Mouse (Mus musculus) testis, postnatal 14 days (tissue): ENCODE results near the gene Vmn2r101.

Source experiments
- DNase-seq: peaks from one replicate; pipeline ENCODE4 v3.0.0; 2021; ENCODE audit warnings: low spot score

Vmn2r101 gene

GRCm38 (mm10) chr17:19576927-19577326, at the start of gene Vmn2r101:
Gene Vmn2r101, plus strand, starts transcription at chr17:19577227.
- DNase-seq, result no peak

DNA sequence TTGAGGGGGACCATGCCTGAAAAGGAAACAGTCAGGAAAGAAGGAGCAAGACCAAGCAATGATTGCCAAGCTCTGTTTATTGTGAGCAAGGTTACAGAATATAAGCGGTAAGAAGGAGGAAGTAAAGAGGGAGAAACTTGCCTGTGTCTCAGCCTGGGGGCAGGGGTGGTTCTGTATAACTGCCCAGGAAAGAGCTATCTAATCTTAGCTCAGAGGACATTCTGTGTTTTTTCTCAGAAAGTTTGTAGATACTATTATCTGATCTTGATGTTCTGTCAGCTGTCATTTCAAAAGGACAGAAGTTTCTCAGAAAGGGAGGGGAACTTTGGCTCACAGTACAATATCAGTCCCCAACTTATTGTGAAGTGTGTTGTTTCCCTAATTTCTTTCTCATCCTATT, 52.3 kb downstream of the Vmn2r101 start:
- DNase-seq, result no peak

DNA sequence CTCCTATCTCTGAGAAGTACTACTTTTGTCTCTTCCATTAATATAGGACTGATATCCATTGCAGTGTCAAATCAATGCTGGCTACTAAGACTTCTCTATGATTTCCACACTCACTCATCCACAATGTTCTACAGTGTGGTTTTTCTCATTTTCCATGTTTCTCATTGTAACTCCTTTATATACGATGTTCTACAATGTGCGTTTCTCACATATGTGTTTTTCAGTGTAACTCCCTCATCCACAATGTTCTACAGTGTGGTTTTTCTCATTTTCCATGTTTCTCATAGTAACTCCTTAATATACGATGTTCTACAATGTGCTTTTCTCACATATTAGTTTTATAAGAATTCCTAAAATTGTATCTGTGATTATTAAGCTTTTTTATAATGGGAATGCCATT, 81.4 kb downstream of the Vmn2r101 start:
- no peak for DNase-seq

DNA sequence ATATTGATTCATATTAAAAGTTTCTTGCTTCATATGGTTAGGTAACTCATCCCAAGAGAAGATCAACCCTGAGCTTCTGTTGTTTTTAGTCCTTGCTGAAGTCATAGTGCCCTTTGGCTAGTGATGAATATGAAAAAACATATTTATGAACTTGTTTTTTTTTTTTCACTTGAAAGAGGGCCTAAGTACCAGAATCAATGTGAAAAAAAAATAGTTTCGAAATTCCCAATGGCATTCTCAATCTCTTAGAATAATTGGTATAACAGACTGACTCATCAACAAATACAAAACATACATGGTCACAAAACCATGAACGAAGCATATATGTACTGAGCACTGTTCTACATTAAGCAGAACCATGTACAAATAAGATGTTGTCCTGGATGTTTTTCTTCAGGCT, 83.0 kb downstream of the Vmn2r101 start, which contains the start of gene Vmn2r102:
TSS of gene Vmn2r102 (plus strand) at position 301 of the 400 bp plus-strand sequence.
- DNase-seq, result no peak
